Mouse (Mus musculus) liver, embryonic 12.5 days (tissue): ENCODE results near the gene Asic1. TPM values are rescaled to one million over a fixed set of nuclear protein-coding genes. Genes with fewer than 3 reads are reported as not detected.

ENCODE experiments used
- ATAC-seq: fragments of 200-750 bp; cut with Nextera tagmentation; 2 replicates; pipeline ENCODE4 v1.8.0; 2017; ENCODE audit warnings: moderate number of reproducible peaks, mild to moderate bottlenecking, moderate library complexity
- H3K27ac ChIP-seq: fragments of 300-500 bp; sonication (generic); 2 replicates; pipeline ENCODE4 v1.5.1; 2016; ENCODE audit warnings: mild to moderate bottlenecking
- H3K27me3 ChIP-seq: fragments of 300-500 bp; sonication (generic); replicated peaks from 2 replicates; pipeline ENCODE4 v1.6.1; 2016; ENCODE audit warnings: mild to moderate bottlenecking, moderate library complexity
- H3K36me3 ChIP-seq: fragments of 300-500 bp; sonication (generic); 2 replicates; pipeline ENCODE4 v1.6.1; 2016; ENCODE audit warnings: mild to moderate bottlenecking, moderate library complexity
- H3K4me1 ChIP-seq: fragments of 300-500 bp; sonication (generic); 2 replicates; pipeline ENCODE4 v1.6.1; 2016
- H3K4me2 ChIP-seq: fragments of 300-500 bp; sonication (generic); 2 replicates; pipeline ENCODE4 v1.6.1; 2016; ENCODE audit warnings: mild to moderate bottlenecking, moderate library complexity
- H3K4me3 ChIP-seq: fragments of 300-500 bp; sonication (generic); 2 replicates; pipeline ENCODE4 v1.5.1; 2016; ENCODE audit warnings: mild to moderate bottlenecking, moderate library complexity
- H3K9ac ChIP-seq: fragments of 300-500 bp; sonication (generic); 2 replicates; pipeline ENCODE4 v1.6.1; 2016; ENCODE audit warnings: mild to moderate bottlenecking, moderate library complexity
- H3K9me3 ChIP-seq: fragments of 300-500 bp; sonication (generic); replicated peaks from 2 replicates; pipeline ENCODE4 v1.6.1; 2016; ENCODE audit warnings: mild to moderate bottlenecking, moderate library complexity
- WGBS: fragments of 180-500 bp; shearing (Covaris S2); methylation state at CpG from one replicate; pipeline ENCODE4 v1.1.7; 2016; ENCODE audit not compliant: insufficient replicate concordance; 5-methylcytosine and 5-hydroxymethylcytosine counted together
- polyA plus RNA-seq: library from polyadenylated mRNA; unstranded; fragments of >200 nt; fragmentation: Nextera tagmentation; extraction: Ambion mirVana; gene quantifications from 2 replicates; pipeline ENCODE4 v1.2.1, GENCODE M21; 2016

Gene Asic1
- polyA plus RNA-seq, 1 experiment from 2014 or later: 2.0 TPM

- peaks cover 38% of the 10 kb centered on the region for H3K36me3 ChIP-seq
- peak overlapping the region; percentile 46; the same call in 1 of the 2 replicates for H3K27ac ChIP-seq
- H3K9ac ChIP-seq: no peak overlapping the region
- H3K27me3 ChIP-seq: no peaks in the 10 kb centered on the region
- no peak for ATAC-seq
- no peak overlapping the region for H3K4me2 ChIP-seq
- H3K4me1 ChIP-seq: peaks cover 23% of the 10 kb centered on the region
- 66% methylated on average over 11 of the region's 11 CpGs for WGBS
- no peak overlapping the region for H3K4me3 ChIP-seq
- no peaks in the 10 kb centered on the region for H3K9me3 ChIP-seq
These were observed 46.0 kb downstream of the Asic1 start for GRCm38 (mm10) chr15:99715982-99716746.

DNA sequence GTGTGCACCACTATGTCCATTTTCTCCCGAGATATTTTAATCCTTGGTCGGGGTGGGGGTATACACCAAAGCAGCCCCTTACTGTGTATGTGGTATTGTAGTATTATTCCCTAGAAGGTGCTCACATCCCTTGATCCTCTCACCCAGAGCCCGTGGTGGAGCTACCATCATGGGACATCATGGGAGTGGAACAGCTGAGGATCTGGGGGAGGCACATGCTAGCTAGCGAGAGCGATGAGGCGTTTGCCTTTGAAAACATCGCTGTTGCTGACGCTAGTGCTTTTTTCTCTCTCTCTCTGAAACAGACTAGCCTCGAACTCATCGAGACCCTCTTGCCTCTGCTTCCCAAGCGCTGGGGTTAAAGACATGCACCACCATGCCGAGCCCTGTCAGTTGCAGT lies 46.6 kb downstream of the Asic1 start:
- Histone ChIP-seq H3K27ac (no peak overlapping the region), H3K4me3 (no peak overlapping the region), H3K4me1 (peaks cover 23% of the 10 kb centered on the region), H3K9me3 (no peaks in the 10 kb centered on the region), H3K4me2 (no peak overlapping the region), H3K27me3 (no peaks in the 10 kb centered on the region), H3K36me3 (peaks cover 32% of the 10 kb centered on the region), H3K9ac (no peak overlapping the region)
- ATAC-seq: no peak
- 81% methylated on average over 12 of the region's 12 CpGs for whole genome bisulfite sequencing

- H3K9me3 ChIP-seq: no peaks in the 10 kb centered on the region
- ATAC-seq: no peak
- peaks cover 28% of the 10 kb centered on the region for H3K4me1 ChIP-seq
- no peak within 1 kb of the TSS for H3K4me3 ChIP-seq
- peak within 1 kb of the TSS; percentile 19; the same call in 1 of the 2 replicates for H3K4me2 ChIP-seq
- H3K27ac ChIP-seq: peak within 1 kb of the TSS; percentile 46; the same call in 1 of the 2 replicates
- 67% methylated on average over 26 of the region's 26 CpGs for WGBS
- no peaks in the 10 kb centered on the region for H3K27me3 ChIP-seq
- H3K36me3 ChIP-seq: peaks cover 23% of the 10 kb centered on the region
- H3K9ac ChIP-seq: no peak within 1 kb of the TSS
These were observed 47.5 kb downstream of the Asic1 start, which contains the start of gene Gpd1 for GRCm38 (mm10) chr15:99717386-99718334. Gene Gpd1, plus strand, starts transcription at chr15:99717515.

GRCm38 (mm10) chr15:99718461-99719021 lies 48.4 kb downstream of the Asic1 start:
- H3K4me2 ChIP-seq: peak overlapping the region; percentile 19; the same call in 1 of the 2 replicates
- H3K36me3 ChIP-seq: peaks cover 14% of the 10 kb centered on the region
- no peak overlapping the region for H3K9ac ChIP-seq
- 0 out of 2 replicates have a peak overlapping the region, but pooled peaks have one; percentile 36 for H3K27ac ChIP-seq
- ATAC-seq: no peak
- 0 out of 2 replicates have a peak, but pooled peaks cover 3% of the 10 kb centered on the region for H3K27me3 ChIP-seq
- no peaks in the 10 kb centered on the region for H3K9me3 ChIP-seq
- WGBS: 72% methylated on average over 9 of the region's 9 CpGs
- peaks cover 37% of the 10 kb centered on the region for H3K4me1 ChIP-seq
- no peak overlapping the region for H3K4me3 ChIP-seq

- Histone ChIP-seq H3K9me3 (no peaks in the 10 kb centered on the region), H3K4me1 (peaks cover 50% of the 10 kb centered on the region), H3K36me3 (0 out of 2 replicates have a peak, but pooled peaks cover 5% of the 10 kb centered on the region), H3K4me3 (no peak overlapping the region), H3K27ac (no peak overlapping the region), H3K9ac (no peak overlapping the region), H3K4me2 (no peak overlapping the region), H3K27me3 (0 out of 2 replicates have a peak, but pooled peaks cover 3% of the 10 kb centered on the region)
- 63% methylated on average over 8 of the region's 8 CpGs for WGBS
- ATAC-seq: no peak
These were observed 49.7 kb downstream of the Asic1 start for GRCm38 (mm10) chr15:99719865-99720264.

DNA sequence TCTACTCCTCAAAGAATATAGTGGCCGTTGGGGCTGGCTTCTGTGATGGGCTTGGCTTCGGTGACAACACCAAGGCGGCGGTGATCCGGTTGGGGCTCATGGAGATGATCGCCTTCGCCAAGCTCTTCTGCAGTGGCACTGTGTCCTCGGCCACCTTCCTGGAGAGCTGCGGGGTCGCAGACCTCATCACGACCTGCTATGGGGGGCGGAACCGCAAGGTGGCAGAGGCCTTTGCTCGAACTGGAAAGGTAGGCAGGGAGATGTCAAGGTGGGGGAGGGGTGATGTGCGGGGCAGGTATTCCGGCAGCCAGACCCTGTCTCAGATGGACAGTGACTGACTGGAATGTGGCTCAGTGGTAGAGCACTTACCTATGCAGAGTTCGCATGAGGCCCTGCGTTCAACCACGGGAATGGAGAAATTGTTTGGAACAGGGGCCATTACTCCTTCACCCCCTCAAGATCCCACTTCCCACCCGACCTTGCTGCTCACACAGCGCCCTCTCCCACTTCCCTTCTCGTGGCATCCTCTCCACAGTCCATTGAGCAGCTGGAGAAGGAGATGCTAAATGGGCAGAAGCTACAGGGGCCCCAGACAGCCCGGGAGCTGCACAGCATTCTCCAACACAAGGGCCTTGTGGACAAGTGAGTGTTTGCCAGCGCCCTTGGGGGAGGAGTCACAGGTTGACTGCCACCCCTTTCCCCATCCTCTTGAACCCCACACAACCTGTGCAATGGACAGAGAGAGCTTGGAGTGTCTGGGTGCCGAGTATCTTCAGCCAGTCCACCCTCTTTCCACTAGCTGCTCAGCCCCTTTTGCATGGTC lies 52.0 kb downstream of the Asic1 start:
- no peak for ATAC-seq
- Histone ChIP-seq H3K27me3 (0 out of 2 replicates have a peak, but pooled peaks cover 3% of the 10 kb centered on the region), H3K27ac (no peak overlapping the region), H3K9me3 (no peaks in the 10 kb centered on the region), H3K36me3 (0 out of 2 replicates have a peak, but pooled peaks cover 5% of the 10 kb centered on the region), H3K4me3 (no peak overlapping the region), H3K9ac (no peak overlapping the region), H3K4me1 (peaks cover 48% of the 10 kb centered on the region), H3K4me2 (no peak overlapping the region)
- 76% methylated on average over 25 of the region's 25 CpGs for WGBS

- Histone ChIP-seq H3K4me2 (peak overlapping the region; percentile 30), H3K4me3 (no peak overlapping the region), H3K4me1 (peaks cover 42% of the 10 kb centered on the region), H3K27ac (peak overlapping the region; percentile 89), H3K9ac (no peak overlapping the region), H3K27me3 (0 out of 2 replicates have a peak, but pooled peaks cover 3% of the 10 kb centered on the region), H3K9me3 (no peaks in the 10 kb centered on the region), H3K36me3 (peaks cover 13% of the 10 kb centered on the region)
- 35% methylated on average over 10 of the region's 10 CpGs for WGBS
- no peak for ATAC-seq
These were observed 52.9 kb downstream of the Asic1 start for GRCm38 (mm10) chr15:99723120-99723514.

DNA sequence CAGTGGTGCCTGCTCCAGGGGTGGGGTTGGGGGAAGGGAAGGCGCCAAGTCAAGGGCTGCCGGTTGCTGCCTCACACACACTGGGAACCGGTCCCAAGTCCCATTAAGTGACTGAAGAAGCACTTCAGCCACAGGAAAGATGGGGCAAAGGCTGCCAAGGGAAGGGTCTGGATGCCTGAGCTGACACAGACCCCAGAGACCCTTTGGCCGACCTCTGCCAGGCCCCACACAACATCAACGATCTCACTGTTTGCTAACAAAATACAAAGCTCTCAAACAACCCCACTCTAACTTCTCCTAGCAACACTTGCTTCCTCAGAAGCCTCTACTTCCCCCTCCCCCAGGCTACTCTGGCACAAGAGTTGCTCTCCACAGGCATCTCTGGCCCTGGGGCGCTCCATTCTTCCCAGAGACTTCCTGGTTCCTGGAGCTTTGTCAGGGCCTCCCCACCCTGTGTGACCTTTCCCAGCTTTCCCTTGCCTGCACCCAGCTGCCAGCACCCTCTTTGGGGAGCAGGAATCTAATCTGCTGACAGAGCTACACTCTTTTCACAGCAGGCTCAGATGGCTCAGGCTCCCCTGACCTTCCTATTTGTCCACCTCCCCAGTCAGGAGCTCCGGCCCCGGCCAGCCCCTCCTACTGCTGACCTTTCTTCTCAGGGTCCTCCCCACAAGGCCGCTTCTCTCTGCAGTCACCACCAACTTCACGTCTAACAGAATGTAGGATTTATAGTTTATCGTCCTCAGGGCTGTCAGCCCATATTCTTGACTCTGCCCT lies 53.5 kb downstream of the Asic1 start:
- Histone ChIP-seq H3K36me3 (peaks cover 19% of the 10 kb centered on the region), H3K4me1 (peaks cover 42% of the 10 kb centered on the region), H3K4me2 (peak overlapping the region; percentile 89), H3K27ac (peak overlapping the region; percentile 89), H3K27me3 (0 out of 2 replicates have a peak, but pooled peaks cover 3% of the 10 kb centered on the region), H3K4me3 (0 out of 2 replicates have a peak overlapping the region, but pooled peaks have one; percentile 95), H3K9ac (peak overlapping the region; percentile 45; the same call in 1 of the 2 replicates), H3K9me3 (0 out of 2 replicates have a peak, but pooled peaks cover under 1% of the 10 kb centered on the region)
- no peak for ATAC-seq
- WGBS: 28% methylated on average over 11 of the region's 11 CpGs

DNA sequence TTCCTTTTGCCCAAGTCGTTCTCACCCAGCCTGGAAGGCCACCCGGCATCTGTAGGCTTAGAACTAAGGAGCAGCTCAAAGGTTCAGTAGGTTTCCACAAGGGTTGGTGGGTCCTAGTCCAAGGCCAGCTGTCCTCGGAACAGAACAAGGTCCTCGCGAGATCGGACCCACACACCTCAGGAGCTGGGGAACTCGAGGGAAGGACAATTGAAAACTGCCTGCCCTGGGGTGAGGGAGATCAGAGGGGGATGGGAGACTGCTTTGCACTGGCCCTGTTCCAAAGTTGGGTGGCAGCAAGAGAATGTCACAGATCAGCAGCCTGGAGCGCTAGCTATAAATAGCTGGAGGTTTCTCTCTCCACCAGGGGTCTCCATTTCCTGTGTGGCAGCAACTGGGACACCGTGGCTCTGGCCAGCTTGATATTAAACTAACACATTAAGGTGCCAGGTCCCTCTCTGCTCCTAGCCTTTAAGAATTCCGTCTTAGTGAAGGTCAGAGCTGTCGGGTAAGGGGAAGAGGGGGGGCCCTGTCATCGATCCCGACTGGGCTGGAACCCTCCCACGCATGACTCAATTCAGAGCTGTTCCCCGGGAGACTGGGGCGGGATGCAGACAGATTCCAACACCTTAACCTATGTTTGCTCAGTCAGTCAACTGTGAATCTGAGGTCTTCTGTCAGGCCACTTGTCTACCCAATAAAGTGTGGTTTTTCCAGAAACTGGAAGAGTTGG lies 54.3 kb downstream of the Asic1 start:
- Histone ChIP-seq H3K27me3 (0 out of 2 replicates have a peak, but pooled peaks cover 3% of the 10 kb centered on the region), H3K36me3 (peaks cover 27% of the 10 kb centered on the region), H3K4me1 (peaks cover 42% of the 10 kb centered on the region), H3K9me3 (0 out of 2 replicates have a peak, but pooled peaks cover 5% of the 10 kb centered on the region), H3K27ac (peak overlapping the region; percentile 89), H3K4me2 (peak overlapping the region; percentile 89), H3K9ac (peak overlapping the region; percentile 45), H3K4me3 (peak overlapping the region; percentile 95)
- ATAC-seq: no peak
- WGBS: 16% methylated on average over 16 of the region's 16 CpGs
